Mouse (Mus musculus): Measurements from ENCODE around the gene Nsmce4a.

The Nsmce4a gene

DNA sequence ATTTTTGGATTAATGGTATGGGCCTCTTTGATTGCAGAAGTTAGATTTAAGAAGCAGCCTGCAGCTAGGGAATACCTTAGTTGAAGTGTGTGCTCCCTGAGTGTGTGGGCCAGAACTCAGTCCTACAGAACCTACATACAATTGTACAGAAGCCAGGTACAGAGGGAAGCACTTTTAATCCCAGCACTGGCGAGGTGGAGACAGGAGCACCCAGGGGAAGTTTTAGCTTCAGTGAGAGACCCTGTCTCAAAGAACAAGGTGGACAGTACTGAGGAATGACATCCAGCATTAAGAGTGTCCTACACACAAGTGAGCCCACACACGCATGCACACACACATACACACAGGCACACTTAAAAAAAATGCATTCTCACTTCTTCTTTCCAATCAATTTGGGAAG, 5.1 kb upstream of the Nsmce4a start:
- DNase-seq (ENCODE audit: low read depth, low spot score), result no peak

DNA sequence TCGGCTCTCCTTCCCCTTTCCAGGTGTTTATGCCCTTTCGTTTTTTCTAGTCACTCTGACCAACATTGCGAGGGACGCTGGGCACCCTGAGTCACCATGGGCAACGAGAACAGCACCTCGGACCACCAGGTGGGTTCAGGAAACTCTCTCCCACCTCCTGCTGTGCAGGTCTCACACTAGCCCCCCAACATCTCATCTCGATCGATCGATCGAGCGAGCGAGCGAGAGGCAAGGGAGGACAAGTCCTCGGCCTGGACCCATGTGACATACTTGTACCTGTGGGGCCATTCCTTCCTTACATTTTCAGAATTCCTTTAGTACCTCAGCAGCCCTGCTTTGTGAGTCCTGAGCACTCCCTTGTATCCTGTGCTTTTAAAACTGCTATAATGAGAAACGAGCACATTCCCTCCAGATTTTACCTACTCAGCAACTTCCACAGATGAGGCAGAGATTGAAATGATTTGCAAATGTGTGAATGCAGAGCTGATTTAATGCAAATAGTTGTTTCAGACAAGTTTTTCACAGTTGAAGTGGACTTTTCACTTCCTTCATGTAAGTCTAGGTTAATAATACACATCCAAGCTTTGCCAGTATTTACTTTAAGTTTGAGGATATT, 4.6 kb upstream of the Nsmce4a start, which contains the start of gene Tacc2:
Gene Tacc2 (plus strand): TSS at position 51 of the 616 bp plus-strand sequence.
- DNase-seq (ENCODE audit: low read depth, low spot score), result no peak

DNA sequence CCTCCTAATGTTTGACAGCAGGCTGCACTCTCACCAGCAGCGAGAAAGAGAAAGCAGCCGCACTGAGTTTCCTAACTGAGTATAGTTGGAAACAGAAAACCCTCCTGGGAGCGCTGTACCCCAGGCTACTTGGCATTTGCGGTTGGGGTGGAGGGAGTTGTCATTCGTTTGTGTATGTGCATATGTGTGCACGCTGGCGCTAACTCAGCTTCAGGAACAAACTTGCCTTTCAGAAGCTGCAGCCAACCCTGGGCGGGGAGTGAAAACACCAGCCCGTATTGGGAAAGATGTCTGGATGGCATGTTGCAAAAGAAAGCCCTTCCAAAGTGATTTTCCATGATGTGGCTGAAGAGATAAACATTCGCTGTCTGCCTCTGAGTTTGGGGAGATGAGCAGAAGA, 4.1 kb upstream of the Nsmce4a start:
- peak; percentile 37 for DNase-seq (ENCODE audit: low read depth, low spot score)

DNA sequence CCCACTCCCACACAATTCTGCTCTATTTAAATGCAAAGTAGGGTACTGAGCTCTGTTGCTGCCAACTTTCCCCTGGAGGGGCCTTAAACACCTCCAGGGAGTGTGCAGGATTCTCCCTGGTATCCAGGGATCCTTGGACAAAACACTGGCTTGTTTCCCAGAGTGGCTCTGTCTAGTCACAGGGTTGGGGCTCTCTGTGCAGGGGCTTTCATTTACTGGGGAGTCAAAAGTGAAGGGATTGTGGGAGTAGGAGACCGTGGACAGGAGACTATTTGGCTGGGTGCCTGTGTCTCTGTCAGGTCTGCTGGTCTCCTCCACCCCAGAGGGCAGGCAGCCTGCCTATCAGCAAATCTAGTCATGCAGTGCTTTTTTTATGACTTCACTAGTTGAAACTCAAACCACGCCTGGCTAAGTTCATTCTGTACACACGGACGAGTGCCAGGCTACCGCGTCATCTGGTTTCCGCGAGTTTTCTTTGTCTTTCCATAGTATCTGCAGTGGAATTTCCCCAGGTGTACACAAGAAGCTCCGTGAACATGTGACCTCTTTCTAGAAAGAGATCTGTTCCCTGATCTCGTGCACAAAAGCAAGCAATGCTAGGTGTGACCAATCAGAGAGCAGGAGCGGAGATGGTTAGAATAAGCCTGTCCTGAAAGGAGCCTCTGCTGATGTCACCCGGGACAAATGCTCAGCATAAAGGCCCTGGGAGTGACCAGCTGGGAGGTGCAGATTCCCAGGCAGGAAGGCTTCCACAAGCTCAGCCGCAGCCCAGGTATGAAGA, 1.5 kb upstream of the Nsmce4a start:
- DNase-seq (ENCODE audit: low read depth, low spot score), result peak; percentile 73

DNA sequence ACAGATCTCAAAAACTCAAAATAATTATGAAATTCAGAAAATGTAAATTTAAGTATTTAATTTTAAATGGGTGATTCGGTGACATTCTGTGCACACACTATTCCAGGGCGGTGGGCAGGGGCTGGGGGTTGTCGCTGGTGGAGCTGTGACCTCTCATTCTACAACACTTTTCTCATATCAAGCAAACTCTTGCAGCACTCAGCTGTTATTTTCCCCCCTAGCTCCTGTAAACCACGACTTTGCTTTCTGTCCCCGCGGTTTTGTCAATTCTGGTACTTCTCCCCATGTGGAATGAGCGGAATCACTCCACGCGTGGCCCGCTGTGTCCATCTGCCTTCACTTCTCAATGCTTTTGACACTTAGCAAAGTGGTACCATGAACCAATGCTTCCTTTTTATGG, 828 bp upstream of the Nsmce4a start:
- no peak for DNase-seq (ENCODE audit: low read depth, low spot score)

DNA sequence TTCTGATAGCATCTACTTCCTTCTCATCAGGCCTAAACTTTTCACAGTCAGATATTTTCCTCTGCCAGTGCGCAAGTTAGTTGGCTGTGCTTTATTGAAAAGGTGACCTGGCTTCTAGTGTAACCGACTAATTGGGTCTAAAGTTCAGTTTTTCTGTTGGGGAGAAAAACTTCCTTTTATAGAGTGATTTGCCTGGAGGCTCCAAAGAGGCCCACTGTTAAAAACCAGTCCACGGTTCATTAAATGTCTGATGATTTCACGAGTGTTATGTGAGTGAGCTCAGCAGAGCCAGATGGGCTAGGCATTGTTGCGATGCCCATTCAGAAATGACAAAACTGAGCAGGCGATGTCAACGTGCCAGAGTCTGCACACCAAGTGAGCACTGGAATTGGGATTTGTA, 2.4 kb downstream of the Nsmce4a start:
- no peak for DNase-seq (ENCODE audit: low read depth, low spot score)

DNA sequence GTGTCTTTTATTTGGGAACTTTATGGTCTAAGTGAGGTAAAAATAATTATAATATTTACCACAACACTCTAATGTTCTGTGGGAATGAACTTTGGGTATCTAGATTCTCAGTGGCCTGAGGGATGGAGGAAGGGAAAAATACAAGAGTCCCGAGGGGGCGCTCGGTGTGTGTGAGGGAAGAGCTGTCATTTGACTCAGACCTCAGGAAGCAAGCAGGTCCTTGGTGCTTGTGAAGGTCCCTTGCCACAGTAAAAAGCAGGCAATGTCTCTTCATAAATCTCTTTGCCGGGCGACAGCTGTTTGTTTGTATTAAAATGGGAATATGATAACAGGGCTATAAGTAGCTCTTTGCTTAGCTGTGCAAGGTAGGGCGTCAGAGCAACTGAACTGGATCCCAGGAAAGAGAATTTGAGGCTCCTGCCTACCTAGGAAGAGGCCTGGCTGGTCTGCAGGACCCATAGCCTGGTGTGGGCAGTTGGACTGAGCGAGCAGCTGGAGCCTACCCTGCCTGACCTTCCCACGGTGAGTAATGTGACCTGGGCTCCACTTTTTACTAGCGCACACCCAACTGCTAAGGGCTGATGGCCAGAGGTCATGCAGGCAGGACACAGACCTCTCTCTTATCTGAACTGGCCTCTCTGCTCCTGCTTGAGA, 4.0 kb downstream of the Nsmce4a start:
- DNase-seq (ENCODE audit: low read depth, low spot score), result no peak

DNA sequence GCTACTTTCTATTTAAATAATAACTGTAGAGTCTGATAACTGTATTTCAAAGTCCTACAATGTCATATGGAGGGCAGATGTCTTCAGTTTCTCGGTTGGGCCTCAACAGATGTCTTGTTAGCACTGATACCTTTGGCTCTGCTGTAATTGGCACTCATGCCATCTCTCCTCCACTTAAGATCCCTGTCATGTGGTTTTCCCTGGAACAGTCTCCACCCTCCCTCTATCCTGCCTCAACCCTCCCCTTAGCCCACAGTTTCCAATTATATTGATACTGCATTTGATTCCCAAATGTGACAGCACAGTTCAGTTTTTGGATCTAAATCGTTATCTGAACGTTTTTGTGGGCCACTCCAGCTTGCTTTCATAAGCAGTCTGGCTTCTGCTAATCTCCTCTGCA, 8.3 kb downstream of the Nsmce4a start:
- no peak for DNase-seq (ENCODE audit: low read depth, low spot score)

DNA sequence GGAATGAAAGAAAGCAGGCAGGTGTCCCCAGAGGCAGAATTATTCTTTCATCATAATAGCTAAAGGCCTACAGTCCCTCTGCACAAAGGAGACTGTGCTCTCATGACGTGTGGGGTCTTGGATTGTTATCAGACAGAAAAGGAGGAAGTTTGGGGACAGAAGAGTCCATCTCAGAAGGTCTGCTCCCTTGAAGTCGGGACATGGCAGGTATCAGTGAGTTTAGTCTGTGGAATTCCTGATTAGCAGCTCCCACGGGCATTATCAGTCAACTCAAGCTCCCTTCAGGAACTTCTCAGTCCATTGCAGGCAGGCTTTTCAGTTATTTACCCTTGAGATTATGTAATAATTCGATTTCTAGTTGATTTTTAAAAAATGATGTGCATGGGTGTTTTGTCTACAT, 9.0 kb downstream of the Nsmce4a start:
- DNase-seq (ENCODE audit: low read depth, low spot score), result no peak

DNA sequence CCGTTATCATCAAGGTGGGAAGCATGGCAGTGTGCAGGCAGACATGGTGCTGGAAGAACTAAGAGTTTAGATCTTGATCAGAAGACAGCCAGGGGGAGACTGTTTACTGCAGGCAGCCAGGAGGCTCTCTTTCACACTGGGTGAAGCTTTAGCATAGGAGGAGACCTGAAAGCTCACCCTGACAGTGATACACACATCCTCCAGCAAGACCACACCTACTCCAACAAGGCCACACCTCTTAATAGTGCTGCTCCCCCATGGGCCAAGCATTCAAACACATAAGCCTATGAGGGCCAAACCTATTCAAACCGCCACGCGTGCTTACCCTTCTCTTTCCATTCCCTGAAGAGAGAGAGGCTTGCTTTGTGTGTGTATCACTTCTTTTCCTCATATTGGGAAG, 9.6 kb downstream of the Nsmce4a start:
- no peak for DNase-seq (ENCODE audit: low read depth, low spot score)

DNA sequence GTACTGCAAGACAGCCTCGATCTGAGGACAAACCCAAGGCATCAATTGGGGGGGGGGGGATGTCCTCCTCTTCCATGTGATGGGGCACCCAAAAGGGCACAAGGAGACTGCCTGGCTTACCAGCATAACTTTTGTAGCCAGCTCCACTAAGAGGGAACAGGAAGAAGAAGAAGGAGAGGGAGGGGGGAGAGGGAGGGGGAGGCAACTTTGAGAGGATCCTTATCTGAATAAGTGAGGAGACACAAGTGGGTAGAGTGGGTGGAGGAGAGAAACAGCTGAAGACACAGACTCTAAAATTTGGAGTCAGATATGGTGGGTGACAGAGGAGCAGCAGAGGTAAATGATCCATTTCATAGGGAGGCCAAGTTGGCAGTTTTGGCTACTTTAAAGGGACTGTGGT, 12.0 kb downstream of the Nsmce4a start:
- DNase-seq (ENCODE audit: low read depth, low spot score), result no peak

DNA sequence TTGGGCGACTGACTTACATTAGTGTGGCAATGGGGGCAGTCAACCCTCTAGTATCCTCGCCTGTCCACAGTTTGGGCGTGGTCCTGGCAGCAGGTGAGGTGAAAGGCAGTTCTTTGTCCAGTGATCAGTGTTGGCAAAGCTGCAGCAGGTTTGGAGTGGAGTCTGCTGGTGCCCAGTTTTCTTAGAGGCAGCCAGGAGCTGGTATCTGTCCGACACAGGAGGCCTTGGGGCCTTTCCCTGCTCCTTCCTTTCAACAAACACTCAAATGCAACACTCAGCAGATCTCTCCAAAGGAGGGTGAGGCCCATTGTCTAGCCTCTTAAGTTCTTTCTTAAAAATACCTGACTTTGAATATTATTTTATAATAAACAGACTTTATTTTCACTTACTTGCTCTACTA, 14.3 kb downstream of the Nsmce4a start:
- no peak for DNase-seq (ENCODE audit: low read depth, low spot score)

DNA sequence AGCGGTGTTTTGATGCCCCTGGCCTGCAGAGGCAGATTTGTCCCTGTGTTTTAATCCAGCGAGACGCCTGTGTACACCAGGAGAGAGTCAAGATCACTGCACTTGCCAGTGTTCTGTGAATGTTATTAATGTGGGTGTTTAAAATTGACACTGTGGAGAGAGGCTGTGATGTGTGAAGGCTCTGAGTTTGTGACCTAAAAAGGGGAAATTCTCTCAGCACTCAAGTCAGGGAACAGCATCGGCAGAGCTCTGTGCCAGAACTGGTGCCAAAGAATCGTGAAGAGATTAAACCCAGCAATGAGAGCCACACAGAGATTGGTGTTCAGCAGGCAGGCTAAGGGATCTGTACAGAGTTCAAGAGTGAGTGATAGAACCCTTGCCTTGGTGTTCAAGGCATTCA, 17.3 kb downstream of the Nsmce4a start:
- no peak for DNase-seq (ENCODE audit: low read depth, low spot score)

DNA sequence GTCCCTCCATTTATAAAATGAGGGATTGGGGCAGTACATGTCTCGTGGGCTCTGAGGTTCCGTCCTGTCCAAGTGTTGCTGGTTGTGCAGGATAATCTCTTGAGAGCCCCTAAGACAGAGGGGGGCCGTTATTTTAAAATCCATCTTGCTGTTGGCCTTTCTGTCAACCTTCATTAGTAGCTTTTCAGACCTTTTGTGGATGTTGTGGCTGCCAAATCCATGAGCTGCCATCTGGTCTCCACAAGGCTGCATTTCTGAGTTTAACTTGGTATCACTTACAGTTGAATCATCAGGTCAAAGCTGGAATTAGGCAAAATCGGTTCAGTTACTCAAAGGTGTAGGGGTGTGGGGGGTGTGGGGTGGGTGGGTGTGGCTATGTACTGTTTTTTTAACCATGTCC, 19.6 kb downstream of the Nsmce4a start:
- DNase-seq (ENCODE audit: low read depth, low spot score), result peak; percentile 17

DNA sequence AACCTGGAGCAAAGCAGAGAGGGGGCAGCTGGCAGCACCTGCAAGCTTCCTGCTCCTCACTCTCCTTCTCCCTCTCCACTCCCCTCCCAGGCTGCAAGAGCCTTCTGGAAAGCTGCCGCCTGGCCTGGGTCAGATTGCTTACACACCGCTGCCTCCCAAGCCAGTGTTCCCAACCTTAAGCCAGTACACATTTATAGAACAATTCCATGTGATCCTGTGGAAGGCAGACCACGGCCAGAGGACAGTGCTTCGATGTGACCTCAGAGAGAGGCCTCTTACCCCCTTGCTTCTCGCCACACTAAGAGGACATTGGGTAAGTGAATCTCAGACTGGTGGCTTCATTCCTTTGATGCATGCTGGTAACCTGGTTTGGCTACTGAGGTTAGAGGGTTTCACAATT, 20.1 kb downstream of the Nsmce4a start:
- no peak for DNase-seq (ENCODE audit: low read depth, low spot score)

DNA sequence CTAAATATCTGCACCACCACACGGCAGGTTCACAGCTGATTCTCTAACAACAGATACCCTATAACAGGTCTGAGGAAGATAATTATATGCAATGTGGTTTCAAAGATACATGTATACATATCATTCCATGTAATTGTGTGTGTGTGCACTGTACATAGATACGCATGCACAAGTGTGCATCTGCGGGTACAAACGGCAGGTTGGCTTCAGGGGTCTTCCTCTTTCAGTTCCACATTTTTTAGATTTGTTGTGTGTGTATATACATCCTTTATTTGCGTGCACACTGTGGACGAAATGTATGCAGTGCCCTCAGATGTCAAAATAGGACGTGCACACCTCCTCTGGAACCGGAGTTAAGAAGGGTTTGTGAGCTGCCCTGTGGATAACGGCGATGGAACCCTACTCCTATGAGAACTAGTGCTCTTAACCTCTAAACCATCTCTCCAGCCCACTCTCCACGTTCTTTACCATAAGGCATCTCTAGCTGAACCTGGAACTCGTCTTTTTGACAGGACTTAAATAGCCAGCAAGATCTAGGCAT, 25.2 kb downstream of the Nsmce4a start:
- DNase-seq (ENCODE audit: low read depth, low spot score), result no peak

DNA sequence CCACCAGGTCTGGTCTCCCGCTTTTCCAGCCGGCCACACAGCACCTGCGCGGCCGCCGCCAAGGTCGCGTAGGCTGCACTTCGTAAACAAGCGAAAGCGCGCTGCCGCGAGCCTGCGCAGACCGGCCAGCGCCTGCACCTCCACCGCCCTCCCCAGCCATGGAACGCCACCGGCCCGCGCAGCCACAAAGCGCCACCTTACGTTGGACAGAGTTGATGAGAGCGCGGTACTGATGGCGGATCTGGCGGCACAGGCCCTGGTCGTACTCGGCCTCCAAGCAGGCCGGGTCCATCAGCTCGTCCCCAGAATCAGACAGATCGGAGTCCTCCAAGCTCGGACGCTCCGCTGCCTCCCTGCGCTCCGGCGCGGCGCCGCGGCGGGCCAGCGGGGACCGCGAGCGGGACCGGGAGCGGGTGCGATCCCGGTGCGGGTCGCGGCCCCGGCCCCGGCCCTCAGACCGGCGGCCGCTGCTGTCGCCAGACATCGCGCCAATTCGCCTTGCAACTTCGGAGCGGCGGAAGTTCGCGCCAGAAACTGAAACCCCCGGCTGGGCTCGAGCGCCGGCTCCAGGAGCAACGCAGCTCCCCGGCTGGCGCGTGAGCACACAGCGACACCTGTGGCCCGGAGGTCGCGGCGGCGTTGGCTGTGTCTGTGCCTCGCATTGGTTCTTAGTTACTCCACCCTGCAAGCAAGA, 26.0 kb downstream of the Nsmce4a start:
- peak; percentile 86 for DNase-seq (ENCODE audit: low read depth, low spot score)

DNA sequence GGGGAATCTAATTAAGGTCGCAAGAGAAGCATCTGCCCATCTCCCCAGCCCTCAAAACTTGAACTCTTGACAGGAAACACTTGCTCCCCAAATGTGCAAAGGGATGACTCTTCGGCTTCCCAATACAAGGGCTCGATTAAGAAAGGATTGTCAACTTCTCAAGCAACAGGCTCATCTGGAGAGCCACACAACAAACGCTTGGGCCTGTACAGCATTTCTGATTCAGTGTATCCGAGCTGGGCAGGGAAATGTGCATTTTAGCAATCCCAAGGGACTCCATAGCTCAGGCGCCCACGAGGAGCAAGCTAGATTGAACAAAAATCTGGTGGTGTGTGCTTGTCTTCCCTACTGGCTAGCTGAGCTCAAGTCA, 26.5 kb downstream of the Nsmce4a start:
- no peak for DNase-seq (ENCODE audit: low read depth, low spot score)

DNA sequence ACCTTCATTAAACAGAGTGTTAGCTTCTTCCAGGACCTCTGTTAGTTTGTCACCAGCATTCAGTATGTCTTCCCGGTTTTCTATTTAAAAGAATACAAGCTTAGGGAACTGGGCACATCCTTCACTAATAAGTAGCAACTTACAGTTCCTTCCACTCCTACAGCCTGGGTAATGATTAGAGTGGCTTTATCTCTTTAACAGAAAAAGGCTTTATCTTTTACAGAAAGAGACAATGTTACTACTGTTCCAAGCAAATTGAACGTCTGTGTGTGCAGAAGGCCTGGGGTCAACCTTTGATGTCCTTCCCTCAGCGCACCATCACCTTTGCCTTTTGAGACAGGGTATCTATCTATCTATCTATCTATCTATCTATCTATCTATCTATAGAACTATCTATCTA, 27.0 kb downstream of the Nsmce4a start:
- no peak for DNase-seq (ENCODE audit: low read depth, low spot score)

DNA sequence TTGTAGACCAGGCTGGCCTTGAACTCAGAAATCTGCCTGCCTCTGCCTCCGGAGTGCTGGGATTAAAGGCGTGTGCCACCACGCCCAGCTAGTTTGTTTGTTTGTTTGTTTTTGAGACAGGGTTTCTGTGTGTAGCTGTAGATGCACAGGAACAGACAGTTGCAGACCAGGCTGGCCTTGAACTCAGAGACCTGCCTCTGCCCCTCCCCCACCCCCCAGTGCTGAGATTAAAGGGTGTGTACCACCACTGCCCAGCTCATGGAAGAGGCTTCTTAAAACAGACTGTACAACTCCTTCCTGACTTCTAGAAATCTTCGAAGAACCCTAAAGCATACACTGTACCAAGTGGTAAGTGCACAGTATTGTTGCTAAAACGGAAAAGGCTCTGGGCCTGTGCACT, 27.5 kb downstream of the Nsmce4a start:
- DNase-seq (ENCODE audit: low read depth, low spot score), result no peak

DNA sequence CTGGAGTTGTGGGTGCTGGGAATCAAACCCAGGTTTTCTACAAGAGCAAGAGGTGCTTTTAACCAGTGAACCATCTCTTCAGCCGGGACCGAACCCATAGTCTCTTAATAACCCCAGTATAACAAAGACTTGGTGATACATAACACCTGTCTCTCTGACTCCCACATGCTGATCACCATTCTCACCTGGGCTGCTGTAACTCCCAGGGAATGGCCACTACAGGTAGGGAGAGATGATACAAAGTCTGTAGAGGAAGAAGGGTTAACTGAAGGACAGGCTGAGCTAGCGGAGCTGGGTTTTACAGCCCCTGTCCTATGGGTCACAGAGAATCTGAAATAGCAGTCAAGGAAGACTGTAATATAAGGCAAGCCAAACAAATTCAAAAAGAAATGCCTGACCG, 29.7 kb downstream of the Nsmce4a start:
- no peak for DNase-seq (ENCODE audit: low read depth, low spot score)

DNA sequence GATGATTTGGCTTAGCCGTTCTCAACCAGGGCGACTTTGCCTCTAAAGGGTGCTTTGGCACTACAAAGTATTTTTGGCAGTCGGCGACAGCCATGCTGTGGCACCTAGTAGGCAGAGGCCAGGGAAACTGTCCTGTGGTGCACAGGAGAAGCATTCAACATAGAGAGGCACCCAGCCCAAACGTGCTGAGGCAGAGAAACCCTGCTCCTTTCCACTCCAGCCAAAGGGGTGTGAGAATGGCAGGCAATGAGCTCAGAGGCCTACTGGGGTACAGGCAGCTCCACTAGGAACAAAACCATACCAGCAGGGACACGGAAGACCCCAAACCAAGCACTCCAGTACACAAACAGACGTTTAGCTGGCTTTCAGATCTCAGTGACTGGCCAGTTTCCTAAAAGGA, 32.7 kb downstream of the Nsmce4a start:
- DNase-seq (ENCODE audit: low read depth, low spot score), result no peak

Data from 3T3-L1 (cell line).